Mouse (Mus musculus): ENCODE measurements around the gene Olfr94.

The Olfr94 gene

DNA sequence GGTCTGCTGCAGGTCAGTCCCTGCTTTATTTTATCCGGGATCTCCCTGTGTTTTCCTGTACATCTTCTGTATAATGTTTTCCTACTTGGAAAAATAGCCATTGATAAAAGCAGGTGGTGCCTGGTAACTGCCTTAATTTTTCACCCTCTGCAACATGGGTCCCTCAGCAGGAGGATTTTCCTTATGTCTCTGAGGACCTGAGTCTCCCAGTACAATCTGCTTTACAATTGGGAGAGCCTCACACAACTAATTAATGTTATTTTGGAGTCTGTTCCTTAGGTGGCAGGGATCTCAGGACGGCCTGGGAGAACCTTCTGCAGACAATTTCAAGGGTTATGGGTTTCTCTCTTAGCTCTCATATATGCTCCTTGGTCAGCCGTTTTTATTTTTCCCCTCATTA is 12.2 kb upstream of the Olfr94 start, which contains the start of gene Olfr95:
TSS of gene Olfr95 (minus strand) at position 101 of the 400 bp plus-strand sequence.
- Histone ChIP-seq H3K4me3 (replicated peaks; ENCODE audit: low read length) (no peak within 1 kb of the TSS), H3K36me3 (ENCODE audit: insufficient read depth, low read length) (no peaks in the 10 kb centered on the region), H3K9me3 (ENCODE audit: low read length) (peaks cover 16% of the 10 kb centered on the region), H3K27me3 (ENCODE audit: insufficient read depth, low read length) (peaks cover 30% of the 10 kb centered on the region), H3K4me1 (replicated peaks; ENCODE audit: low read depth, low read length) (peaks cover 12% of the 10 kb centered on the region)
- no peak for TF ChIP-seq POU5F1 (IDR thresholded peaks at IDR 0.05; ENCODE audit: borderline replicate concordance, low read length)
- no peak for TF ChIP-seq NANOG (IDR thresholded peaks at IDR 0.05; ENCODE audit: borderline replicate concordance, low read length)
- no peak for TF ChIP-seq CTCF (conservative IDR thresholded peaks at IDR 0.05; ENCODE audit: low read length)

DNA sequence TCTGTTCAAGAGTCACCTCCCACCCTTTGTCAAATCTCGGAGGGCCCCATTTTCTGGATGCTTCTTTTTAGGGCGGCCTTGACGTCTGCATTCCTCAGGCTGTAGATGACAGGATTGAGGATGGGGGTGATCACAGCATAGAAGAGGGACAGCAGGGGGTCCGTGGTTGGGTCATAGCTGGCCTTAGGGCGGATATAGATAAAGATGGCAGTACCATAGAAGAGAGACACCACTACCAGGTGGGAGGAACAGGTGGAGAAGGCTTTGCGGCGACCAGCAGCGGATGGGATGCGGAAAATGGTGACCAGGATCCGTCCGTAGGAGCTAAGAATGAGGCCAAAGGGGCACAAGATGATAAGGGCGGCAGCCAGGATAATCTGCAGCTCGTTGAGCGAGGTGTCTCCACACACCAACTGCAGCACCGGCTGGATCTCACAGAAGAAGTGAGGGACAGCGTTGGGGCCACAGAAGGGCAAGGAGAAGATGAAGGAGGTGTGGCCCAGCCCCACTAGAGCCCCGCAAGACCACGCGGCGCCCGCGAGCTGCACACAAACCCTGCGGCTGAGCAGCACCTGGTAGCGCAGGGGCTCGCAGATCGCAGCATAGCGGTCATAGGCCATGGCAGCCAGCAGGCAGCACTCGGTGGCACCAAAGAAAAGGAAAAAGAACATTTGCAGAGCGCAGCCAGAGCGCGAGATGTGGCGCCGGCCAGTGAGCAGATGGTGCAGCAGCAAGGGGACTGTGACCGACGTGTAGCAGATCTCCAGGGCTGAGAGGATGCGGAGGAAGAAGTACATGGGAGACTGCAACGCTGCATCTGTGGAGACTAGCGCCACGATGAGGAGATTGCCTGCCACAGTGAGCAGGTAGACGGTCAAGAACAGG is 10.3 kb upstream of the Olfr94 start:
- TF ChIP-seq NANOG (IDR thresholded peaks at IDR 0.05; ENCODE audit: borderline replicate concordance, low read length) (no peak), POU5F1 (IDR thresholded peaks at IDR 0.05; ENCODE audit: borderline replicate concordance, low read length) (no peak), CTCF (conservative IDR thresholded peaks at IDR 0.05; ENCODE audit: low read length) (no peak)
- H3K4me3 ChIP-seq (replicated peaks; ENCODE audit: low read length), result peak overlapping the region; percentile 77

DNA sequence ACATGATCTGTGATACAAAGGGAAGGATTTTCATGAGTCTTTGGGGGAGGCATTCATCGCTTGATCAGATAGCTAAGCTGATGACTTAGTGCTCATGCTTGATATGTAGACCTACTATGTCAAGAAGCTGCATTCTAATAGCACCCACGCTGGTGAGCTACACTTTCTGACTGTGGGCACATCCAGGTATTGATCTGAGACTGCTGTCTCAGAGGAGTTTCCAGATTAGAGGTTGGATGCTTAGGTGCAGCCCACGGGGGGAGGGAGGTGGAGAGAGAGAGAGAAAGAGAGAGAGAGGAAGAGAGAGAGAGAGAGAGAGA is 3.1 kb upstream of the Olfr94 start:
- peaks cover 13% of the 10 kb centered on the region for H3K27me3 ChIP-seq (ENCODE audit: insufficient read depth, low read length)
- H3K36me3 ChIP-seq (ENCODE audit: insufficient read depth, low read length), result no peaks in the 10 kb centered on the region
- no peak for TF ChIP-seq NANOG (IDR thresholded peaks at IDR 0.05; ENCODE audit: borderline replicate concordance, low read length)
- no peak for TF ChIP-seq CTCF (conservative IDR thresholded peaks at IDR 0.05; ENCODE audit: low read length)
- no peak for TF ChIP-seq POU5F1 (IDR thresholded peaks at IDR 0.05; ENCODE audit: borderline replicate concordance, low read length)
- H3K4me3 ChIP-seq (replicated peaks; ENCODE audit: low read length), result no peak overlapping the region
- H3K9me3 ChIP-seq (ENCODE audit: low read length), result no peaks in the 10 kb centered on the region
- H3K4me1 ChIP-seq (replicated peaks; ENCODE audit: low read depth, low read length), result no peaks in the 10 kb centered on the region

More for the DNA sequence above, 10.3 kb upstream of the Olfr94 start:
- H3K27me3 ChIP-seq (ENCODE audit: insufficient read depth, low read length), result peaks cover 33% of the 10 kb centered on the region
- peaks cover 11% of the 10 kb centered on the region for H3K9me3 ChIP-seq (ENCODE audit: low read length)
- no peaks in the 10 kb centered on the region for H3K36me3 ChIP-seq (ENCODE audit: insufficient read depth, low read length)
- H3K4me1 ChIP-seq (replicated peaks; ENCODE audit: low read depth, low read length), result peaks cover 12% of the 10 kb centered on the region

DNA sequence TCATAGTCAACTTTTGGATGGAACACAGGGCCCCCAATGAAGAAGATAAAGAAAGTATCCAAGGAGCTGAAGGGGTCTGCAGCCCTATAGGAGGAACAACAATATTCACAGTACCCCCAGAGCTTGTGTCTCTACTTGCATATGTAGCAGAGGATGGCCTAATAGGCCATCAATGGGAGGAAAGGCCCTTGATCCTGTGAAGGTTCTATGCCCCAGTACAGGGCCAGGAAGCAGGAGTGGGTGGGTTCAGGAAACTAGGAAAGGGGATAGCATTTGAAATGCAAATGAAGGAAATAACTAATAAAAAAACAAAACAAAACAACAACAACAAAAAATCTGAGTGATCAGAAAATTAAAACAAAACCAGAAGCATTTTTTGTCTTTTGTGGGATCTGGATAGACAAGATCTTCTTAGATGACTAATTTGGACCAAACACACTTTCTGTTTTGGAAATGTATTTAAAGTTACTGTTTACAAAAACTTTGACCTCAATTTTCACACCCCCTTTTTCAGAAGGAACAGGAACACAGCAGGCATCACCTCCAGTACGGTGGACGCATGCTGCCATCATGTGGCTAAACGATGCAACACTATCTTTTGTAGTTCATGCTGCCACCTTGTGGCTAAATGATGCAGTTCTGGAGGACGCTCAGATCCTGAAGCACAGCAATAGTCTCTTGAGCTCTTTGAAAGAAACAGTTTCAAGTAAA is 2.6 kb upstream of the Olfr94 start:
- no peaks in the 10 kb centered on the region for H3K36me3 ChIP-seq (ENCODE audit: insufficient read depth, low read length)
- H3K4me3 ChIP-seq (replicated peaks; ENCODE audit: low read length), result no peak overlapping the region
- no peak for TF ChIP-seq NANOG (IDR thresholded peaks at IDR 0.05; ENCODE audit: borderline replicate concordance, low read length)
- TF ChIP-seq CTCF (conservative IDR thresholded peaks at IDR 0.05; ENCODE audit: low read length), result peak; percentile 90
- H3K27me3 ChIP-seq (ENCODE audit: insufficient read depth, low read length), result peaks cover 12% of the 10 kb centered on the region
- 0 out of 2 replicates have a peak, but pooled peaks cover under 1% of the 10 kb centered on the region for H3K4me1 ChIP-seq (replicated peaks; ENCODE audit: low read depth, low read length)
- no peaks in the 10 kb centered on the region for H3K9me3 ChIP-seq (ENCODE audit: low read length)

DNA sequence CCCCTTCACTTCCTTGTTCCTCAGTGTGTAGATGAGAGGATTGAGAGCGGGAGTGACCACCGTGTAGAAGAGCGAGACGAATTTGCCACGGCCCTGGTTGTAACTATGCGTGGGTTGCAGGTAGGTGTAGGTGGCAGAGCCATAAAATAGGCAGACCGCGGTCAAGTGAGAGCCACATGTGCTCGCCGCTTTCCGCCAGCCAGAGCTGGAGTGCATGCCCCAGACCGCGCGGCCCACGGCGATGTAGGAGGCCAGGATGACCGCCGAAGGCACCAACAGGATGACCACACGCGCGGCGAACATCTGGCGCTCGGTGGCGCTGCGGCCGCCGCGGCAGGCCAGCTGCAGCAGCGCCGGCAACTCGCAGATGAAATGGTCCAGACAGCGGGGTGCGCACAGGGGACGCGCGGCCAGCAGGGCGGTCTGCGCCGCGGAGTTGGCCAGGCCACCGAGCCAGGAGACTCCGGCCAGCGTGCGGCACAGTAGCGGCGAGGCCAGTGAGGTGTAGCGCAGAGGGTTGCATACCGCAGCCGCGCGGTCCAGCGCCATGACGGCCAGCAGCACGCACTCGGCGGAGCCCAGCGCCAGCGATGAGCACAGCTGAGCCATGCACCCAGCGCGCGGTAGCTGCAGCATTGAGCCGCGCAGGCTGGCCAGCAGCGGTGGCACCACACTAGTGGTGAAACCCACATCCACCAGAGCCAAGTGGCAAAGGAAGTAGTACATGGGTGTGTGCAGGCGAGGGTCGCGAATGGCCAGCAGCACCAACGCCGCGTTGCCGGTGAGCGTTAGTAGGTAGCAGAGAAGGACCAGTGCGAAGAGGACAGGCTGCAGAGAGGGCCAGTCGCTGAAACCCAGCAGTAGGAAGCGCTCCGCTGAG is 3.7 kb downstream of the Olfr94 start:
- peaks cover 44% of the 10 kb centered on the region for H3K27me3 ChIP-seq (ENCODE audit: insufficient read depth, low read length)
- TF ChIP-seq POU5F1 (IDR thresholded peaks at IDR 0.05; ENCODE audit: borderline replicate concordance, low read length), result no peak
- TF ChIP-seq CTCF (conservative IDR thresholded peaks at IDR 0.05; ENCODE audit: low read length), result no peak
- no peak for TF ChIP-seq NANOG (IDR thresholded peaks at IDR 0.05; ENCODE audit: borderline replicate concordance, low read length)
- no peaks in the 10 kb centered on the region for H3K9me3 ChIP-seq (ENCODE audit: low read length)
- H3K36me3 ChIP-seq (ENCODE audit: insufficient read depth, low read length), result no peaks in the 10 kb centered on the region
- peak overlapping the region; percentile 84 for H3K4me3 ChIP-seq (replicated peaks; ENCODE audit: low read length)
- H3K4me1 ChIP-seq (replicated peaks; ENCODE audit: low read depth, low read length), result peaks cover 19% of the 10 kb centered on the region

DNA sequence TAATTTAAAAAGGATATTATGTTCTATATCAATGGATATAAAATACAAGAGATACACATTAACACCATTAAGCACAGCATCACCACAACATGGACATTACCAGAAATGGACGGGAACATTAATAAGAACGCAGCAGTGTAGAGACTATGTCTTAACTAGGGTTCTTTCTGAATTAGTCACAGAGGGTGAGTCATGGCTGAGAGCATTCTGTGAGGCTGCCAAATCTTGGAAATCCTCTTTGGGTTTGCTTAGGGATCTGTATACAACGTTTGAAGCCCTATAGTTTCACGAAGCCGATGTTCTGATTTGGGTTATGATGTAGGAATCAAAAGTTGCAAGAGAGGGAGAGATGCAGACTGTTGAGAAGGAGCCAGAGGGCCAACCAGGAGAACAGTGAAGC is 6.0 kb downstream of the Olfr94 start:
- Histone ChIP-seq H3K4me3 (replicated peaks; ENCODE audit: low read length) (no peak overlapping the region), H3K27me3 (ENCODE audit: insufficient read depth, low read length) (peaks cover 37% of the 10 kb centered on the region), H3K4me1 (replicated peaks; ENCODE audit: low read depth, low read length) (peaks cover 19% of the 10 kb centered on the region), H3K9me3 (ENCODE audit: low read length) (no peaks in the 10 kb centered on the region), H3K36me3 (ENCODE audit: insufficient read depth, low read length) (no peaks in the 10 kb centered on the region)
- TF ChIP-seq POU5F1 (IDR thresholded peaks at IDR 0.05; ENCODE audit: borderline replicate concordance, low read length) (no peak), CTCF (conservative IDR thresholded peaks at IDR 0.05; ENCODE audit: low read length) (no peak), NANOG (IDR thresholded peaks at IDR 0.05; ENCODE audit: borderline replicate concordance, low read length) (no peak)

DNA sequence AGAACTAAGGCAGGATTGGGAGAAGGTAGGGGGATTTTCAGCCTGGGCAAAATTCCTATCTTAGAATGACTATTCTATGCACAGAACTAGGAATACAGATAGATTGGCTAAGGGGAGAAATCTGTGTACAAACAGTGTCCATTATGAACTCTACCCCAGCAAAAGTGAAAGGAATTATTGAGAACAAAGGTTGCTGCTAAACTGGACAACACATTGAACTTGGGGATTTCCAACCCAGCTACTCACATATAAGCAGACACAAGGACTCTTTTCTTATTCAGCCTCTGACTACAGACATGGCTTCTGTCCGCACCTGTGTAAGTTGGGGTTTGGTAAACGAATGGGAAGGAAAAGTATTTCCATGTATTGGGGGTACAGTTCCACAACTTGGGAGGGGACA is 7.1 kb downstream of the Olfr94 start, which contains the start of gene Ubd:
TSS of gene Ubd (plus strand) at position 237 of the 400 bp plus-strand sequence.
- Histone ChIP-seq H3K4me3 (replicated peaks; ENCODE audit: low read length) (no peak within 1 kb of the TSS), H3K4me1 (replicated peaks; ENCODE audit: low read depth, low read length) (peaks cover 19% of the 10 kb centered on the region), H3K36me3 (ENCODE audit: insufficient read depth, low read length) (no peaks in the 10 kb centered on the region), H3K9me3 (ENCODE audit: low read length) (no peaks in the 10 kb centered on the region), H3K27me3 (ENCODE audit: insufficient read depth, low read length) (peaks cover 37% of the 10 kb centered on the region)
- TF ChIP-seq POU5F1 (IDR thresholded peaks at IDR 0.05; ENCODE audit: borderline replicate concordance, low read length), result no peak
- no peak for TF ChIP-seq NANOG (IDR thresholded peaks at IDR 0.05; ENCODE audit: borderline replicate concordance, low read length)
- TF ChIP-seq CTCF (conservative IDR thresholded peaks at IDR 0.05; ENCODE audit: low read length), result no peak

DNA sequence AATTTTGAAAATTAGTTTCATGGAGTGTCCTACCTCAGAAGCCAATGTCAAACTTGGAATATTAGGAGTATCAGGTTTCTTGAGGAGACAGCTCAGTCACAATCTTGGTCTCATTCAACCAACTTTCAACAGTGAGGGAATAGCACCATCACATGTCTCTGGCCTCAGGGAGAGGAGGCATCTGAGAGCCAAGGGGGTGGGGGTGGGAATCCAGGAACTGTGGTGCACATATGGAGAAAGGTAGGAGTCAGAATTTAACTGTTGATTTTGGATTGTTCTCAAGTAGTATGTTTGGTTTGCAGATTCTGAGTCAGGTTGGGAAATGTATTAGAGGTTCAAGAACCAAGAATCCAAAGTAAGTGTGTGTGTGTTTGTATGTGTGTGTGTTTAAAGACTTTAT is 7.8 kb downstream of the Olfr94 start:
- H3K4me1 ChIP-seq (replicated peaks; ENCODE audit: low read depth, low read length), result peaks cover 15% of the 10 kb centered on the region
- H3K4me3 ChIP-seq (replicated peaks; ENCODE audit: low read length), result no peak overlapping the region
- TF ChIP-seq NANOG (IDR thresholded peaks at IDR 0.05; ENCODE audit: borderline replicate concordance, low read length), result no peak
- TF ChIP-seq POU5F1 (IDR thresholded peaks at IDR 0.05; ENCODE audit: borderline replicate concordance, low read length), result no peak
- TF ChIP-seq CTCF (conservative IDR thresholded peaks at IDR 0.05; ENCODE audit: low read length), result no peak
- no peaks in the 10 kb centered on the region for H3K9me3 ChIP-seq (ENCODE audit: low read length)
- H3K27me3 ChIP-seq (ENCODE audit: insufficient read depth, low read length), result peaks cover 32% of the 10 kb centered on the region
- no peaks in the 10 kb centered on the region for H3K36me3 ChIP-seq (ENCODE audit: insufficient read depth, low read length)

Data from E14TG2a.4 (cell line).